Mouse (Mus musculus) monocyte, adult 2 months (primary cell): ENCODE data around the gene Plekha5.
"Not testable (repeated sequence)": the region's sequence is repeated elsewhere in the genome, so short reads cannot be mapped to it uniquely, and the experiment has no call there.

Experiments
- DNase-seq, 2 experiments: peaks; one replicate each; pipeline ENCODE4 v3.0.0; 2022; ENCODE audit warnings: low spot score in 2 of 2, low read depth in 1 of 2

The Plekha5 gene

DNA sequence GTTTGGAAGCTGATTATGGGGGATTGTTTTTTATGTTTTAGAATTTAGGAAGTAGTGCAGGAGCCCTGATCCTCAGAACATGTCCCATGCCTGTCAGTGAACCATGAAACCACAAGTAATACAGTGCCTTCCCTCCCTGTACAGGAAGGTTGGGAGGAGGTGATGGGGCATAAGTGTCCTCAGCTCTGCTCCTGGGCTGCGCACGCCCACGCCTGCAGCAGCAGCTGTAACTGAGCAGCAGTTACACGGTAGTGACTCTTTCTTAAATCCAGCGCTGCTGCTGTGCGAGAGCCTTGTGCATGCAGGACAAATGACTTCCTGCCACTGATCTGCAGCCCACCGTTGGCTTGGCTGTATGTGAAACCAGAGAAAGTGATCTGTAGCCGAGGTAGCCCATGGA lies 152.3 kb downstream of the Plekha5 start:
- no peak for DNase-seq

DNA sequence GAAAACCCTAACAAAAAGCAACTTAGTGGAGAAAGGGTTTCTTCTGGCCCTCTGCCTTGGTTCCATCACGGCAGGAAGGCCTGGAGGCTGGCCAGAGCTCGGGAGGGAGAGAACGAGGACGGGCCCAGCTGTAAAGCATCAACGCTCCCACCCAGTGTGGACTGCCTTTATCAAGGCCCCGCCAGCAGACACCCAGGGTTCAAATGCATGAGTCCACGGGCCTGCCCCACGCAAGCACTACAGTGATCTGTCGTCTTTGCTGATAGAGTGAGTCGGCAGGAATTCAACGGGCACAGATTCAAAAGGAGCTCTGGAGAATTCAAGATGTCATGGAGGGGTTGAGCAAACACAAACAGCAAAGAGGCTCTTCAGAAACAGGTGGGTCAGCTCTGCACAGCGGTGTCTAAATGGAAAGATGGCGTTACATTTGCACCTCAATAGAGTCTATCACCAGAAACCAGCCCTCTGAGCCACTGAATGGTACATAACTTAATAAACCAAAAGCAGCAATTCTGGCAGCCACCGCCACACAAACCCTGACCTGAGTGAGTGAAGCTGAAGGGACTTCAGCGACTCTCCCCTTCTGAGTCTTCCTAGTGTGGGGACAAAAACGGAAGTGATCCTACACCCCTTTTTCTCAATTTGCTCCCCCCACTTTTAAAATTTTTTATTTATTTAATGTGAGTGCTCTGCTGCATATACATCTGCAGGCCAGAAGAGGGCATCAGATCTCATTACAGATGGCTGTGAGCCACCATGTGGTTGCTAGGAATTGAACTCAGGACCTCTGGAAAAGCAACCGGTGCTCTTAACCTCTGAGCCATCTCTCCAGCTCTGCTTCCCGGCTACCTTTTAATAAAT lies 153.3 kb downstream of the Plekha5 start:
- no peak for DNase-seq

DNA sequence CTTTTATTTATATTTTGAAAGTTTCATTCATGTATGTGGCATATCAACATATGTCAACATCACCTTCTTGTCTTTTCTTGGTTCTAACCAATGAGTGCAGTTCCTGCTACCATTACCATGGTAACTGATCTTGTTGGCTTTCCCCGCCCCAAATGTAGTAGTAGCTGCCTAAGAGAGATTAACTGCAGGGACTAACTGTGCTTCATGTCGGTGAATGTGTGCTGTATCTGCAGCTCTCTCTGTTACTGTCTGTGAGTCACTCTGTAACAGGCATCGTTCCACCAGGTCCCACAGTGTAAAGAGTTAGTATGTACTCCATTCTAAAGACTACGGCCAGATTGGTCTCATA lies 153.9 kb downstream of the Plekha5 start:
- no peak for DNase-seq

DNA sequence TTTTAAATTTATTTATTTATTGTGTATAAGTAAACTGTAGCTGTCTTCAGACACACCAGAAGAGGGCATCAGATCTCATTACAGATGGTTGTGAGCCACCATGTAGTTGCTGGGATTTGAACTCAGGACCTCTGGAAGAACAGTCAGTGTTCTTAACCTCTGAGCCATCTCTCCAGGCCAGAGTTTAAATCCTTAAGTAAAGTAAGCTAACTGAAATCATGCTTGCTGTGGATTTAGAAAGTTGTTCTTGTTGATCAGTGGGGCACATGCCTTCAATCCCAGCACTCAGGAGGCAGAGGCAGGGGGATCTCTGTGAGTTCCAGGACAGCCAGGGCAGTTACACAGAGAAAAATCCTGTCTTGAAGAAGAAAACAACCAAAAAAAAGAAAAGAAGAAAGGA lies 155.1 kb downstream of the Plekha5 start:
- not testable (repeated sequence) for DNase-seq

DNA sequence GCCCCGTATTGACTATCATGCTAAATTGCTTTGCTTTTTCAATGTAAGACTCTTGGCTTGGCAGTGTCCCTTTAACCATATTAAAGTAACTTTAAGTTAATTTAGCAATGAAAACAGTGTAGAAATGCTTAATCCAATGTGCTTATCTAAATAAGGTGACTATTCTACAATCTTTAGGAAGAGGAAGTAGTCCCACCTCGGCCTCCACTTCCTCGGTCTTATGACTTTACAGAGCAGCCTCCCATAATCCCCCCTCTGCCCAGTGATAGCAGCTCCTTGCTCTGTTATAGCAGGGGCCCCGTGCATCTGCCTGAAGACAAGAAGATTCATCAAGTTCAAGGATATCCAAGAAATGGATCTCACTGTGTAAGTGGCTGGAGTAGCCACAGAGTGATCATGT lies 156.3 kb downstream of the Plekha5 start:
- no peak for DNase-seq

DNA sequence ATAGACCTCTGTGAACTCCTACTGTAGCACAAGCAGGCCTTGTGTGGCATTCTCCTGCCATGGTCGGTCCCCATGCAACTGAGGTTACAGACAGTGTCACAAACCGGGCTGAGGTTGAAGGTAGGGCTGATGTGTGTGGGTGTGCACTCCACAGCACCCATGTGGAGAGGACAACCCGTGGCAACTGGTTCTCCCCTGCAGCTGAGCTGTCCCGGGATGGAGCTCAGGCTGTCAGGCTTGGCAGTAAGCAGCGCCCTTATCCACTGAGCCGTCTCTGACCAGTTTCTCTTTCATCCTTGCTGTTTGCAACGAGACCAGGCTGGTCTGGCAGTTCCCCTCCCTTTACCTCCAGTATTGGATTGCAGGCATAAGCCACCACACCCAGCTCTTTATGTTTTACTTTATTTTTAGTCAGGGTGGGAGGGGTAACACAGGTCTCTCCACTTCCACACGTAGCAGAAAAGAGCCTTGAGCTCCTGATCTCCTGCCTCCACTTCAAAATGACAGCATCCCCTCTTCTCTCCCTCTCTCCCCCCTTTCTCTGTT lies 162.9 kb downstream of the Plekha5 start:
- no peak for DNase-seq

DNA sequence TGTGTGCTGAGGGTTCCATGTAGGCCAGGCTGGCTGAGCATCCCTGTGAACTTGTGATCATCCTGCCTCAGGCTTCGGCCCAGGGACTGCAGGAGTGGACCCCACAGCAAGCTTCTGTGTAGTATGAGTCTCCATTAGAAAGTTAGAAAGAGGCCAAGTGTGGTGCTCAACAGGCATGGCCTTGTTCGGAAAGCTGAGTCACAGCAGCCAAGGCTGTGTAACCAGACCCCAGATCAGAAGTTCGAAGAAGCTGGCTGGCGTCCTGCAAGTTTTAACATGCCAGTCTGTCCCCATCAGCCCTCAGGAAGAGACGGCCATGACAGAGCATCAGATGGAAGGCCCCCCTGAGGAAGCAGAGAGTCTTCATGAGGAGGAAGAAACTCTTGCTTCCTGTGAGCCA lies 167.5 kb downstream of the Plekha5 start:
- DNase-seq: no peak

DNA sequence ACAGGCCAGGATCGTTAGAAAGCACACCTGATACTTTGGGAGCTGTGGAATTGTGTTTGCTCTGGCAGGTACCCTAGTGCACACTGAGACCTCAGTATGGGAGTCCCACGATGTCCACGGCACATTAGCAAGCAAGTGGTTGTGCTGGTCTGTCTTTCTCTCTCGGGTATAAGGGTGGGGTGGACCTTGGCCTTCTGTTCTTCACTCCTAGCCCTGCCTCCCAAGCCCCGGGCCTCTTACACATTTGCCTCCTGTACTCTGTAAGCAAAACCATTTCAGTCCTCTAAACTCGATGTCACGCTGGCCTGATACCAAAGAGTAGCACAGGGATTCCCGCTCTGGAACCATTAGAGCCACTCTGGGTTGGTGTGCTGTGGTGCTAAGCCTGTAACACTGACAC lies 168.9 kb downstream of the Plekha5 start:
- no peak for DNase-seq

DNA sequence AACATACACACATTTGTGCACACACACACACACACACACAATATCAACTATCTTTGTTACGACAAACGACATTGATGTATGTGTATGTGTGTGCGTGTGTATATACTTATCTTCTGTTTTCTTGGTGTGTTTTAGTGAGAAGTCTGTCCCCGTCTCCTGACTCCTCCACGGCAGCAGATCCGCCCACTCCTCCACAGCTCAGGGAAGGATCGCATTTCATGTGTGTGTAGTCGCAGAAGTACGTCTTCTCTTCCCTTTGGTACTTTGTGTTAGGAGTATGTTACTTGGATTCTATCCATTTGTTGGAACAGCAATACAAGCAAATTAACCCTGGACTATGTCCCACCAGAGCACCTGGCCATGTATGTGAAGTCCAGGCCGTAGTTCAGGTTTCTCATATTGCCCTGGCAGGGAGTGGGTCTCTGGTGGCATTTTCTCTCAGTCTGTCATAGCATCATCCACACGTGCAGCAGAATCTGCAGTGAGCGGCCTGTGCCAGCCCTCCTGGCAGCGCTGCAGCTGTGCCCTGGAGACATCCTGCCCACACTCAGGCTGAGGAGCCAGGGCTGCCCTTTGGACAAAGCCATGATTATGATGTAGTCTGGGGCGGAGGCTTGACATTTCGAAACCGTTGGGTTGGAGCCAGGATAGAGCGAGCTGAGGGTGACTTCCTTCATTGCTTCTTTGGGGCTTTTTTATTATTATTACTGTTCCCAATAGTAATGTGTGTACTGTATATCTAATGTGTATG lies 169.7 kb downstream of the Plekha5 start:
- DNase-seq: peak in 1 of 2 experiments; percentile 6

DNA sequence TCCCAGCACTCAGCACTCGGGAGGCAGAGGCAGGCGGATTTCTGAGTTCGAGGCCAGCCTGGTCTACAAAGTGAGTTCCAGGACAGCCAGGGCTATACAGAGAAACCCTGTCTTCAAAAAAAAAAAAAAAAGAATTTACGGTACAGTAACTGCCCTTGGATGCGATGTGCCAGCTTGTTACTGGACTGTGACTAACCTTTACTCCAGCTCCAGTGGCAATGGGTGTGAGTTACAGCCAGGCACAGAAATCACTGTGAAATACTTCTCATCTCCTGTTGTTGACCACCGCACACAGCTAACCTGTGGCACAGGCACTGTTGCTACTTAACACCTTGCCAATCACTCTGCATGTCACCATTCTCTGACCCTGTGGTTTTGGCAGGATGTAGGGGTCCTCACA lies 171.7 kb downstream of the Plekha5 start:
- not testable (repeated sequence) for DNase-seq

DNA sequence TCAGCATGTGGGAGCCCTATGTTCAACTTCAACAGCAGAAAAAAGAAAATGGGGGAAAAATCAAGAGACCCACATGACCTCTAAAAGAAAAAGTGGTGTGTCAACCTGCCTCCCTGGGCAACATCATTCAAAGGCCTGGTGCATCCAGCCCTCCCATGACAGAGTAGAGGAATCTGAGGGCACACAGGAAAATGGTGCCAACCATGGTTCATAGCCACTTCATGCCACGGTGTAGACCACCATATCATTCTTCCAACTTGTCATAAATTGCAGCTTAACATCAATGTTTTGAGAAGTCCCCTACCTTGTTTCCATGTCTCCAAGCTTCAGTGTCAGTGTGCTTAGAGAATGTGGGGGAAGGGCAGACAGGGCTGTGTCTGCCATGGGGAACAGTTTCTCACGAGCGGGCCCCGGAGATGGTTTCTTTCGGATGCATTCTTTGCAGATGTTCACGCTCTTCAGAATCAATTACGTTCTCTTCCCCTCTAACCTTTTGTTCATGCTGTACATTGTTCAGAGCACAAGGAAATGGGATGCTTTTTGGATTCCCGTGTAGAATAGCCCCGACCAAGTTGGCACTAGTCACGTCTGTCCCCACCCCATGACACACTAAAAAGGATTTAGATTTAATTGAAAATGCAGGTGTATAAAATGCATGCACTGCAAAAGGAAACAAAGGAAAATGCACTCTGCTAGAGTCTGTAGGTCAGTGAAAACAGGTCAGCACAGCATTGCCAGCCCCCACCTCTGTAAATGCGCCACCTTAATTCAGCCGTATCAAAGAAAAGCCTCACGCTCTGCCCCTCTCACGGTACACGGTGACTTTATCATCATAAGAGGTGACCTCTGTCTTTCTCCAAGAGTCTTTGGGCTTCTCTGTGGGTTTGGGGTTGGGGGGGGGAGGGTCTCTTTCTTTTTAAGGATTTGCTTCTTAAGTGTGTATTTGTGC lies 173.8 kb downstream of the Plekha5 start:
- DNase-seq: no peak

DNA sequence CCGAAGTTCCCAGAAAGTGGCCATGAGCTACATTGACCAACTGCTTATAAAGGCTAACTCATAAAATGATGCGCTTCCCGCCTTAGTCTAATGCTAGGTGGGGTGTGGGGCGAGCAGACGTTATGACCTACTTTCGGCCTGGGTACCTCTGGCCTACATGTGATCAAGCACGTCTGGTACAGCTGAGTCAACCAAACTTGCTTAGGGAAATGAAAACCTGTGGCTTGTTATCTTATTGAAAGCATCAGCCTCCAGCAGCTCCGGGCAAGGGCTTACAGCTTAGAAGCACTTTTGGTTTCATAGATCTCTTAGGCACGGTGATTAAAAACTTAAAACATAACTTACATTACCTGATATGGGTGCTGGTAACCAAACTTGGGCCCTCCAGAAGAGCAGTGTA lies 174.7 kb downstream of the Plekha5 start:
- no peak for DNase-seq

DNA sequence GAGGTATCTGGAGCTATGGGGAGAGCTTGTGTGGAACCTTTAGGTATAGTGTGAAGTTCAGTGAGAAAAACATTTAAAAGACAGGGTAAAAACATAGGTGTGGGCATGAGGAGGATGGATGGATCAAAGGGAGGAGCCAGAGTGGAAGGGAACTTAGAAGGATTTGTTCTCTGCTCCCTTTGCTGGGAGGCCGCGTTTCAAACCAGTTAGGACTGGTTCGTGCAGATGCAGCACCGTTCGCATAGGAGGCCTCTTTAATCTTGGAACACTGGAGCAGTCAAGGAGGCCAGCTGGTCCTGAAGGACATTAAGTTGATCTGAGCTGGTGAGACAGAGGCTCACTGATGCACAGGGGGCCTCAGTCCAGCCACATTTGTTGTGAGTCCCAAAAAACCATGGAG lies 175.5 kb downstream of the Plekha5 start:
- DNase-seq: no peak

DNA sequence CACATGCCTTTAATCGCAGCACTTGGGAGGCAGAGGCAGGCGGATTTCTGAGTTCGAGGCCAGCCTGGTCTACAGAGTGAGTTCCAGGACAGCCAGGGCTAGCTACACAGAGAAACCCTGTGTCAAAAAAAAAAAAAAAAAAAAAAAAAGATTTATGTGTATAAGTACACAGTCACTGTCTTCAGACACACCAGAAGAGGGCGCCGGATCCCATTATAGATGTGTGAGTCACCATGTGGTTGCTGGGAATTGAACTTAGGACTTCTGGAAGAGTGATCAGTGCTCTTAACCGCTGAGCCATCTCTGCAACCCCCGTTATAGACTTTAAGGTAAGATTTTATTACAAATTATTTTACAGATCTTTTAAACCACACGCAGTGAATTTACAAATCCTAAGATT lies 176.8 kb downstream of the Plekha5 start:
- not testable (repeated sequence) for DNase-seq

DNA sequence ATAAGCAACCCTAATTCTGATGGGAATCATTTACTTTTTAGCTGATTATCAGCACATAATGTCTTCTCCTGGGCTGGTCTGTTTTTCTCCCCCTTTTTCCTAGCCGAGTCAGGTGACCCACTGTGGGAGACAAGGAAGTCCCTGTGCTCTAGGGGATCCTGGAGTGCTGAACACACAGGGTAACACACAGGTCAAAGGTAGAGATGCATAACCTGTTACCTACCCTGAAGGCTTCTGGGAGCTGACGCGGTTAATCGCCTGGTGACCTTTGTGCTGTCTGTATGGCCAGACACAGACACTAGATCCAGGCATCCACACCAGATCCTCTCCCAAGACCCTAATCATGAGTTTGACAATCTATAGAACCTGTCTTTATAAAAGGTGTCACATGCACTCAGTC lies 177.3 kb downstream of the Plekha5 start:
- DNase-seq: no peak

DNA sequence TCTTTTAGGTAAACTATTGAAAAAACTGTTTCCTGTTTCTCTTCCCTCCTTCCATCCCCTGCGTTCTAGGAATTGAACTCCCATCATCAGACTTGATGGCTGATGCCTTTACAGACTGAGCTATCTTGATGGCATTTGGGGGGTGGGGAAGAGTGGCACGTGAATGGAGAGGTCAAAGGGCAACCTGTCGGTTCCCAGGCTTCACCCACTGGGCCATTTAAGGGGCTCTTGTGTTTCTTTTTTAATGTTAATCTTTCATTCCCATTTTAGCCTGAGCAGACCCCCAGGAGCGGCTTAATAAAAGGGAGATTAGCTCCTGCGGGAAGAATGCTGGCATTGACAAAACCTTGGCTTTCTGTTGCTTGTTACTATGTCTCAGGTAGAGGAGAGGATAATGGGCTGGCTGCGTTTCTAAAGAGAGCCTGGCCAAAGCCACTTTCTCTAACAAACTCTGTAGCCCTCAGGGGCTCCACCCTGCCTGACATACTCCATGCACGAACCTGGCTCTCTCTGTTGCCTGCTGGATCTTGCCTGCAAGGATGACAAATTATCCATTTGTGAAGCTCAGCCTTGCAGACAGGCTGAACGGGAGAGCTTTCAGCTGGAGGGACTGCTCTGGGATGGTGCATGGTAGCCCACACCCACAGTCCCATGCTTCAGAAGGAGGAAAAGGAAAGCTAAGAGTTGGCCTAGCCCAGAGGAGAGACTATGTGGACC lies 179.5 kb downstream of the Plekha5 start:
- DNase-seq: no peak

DNA sequence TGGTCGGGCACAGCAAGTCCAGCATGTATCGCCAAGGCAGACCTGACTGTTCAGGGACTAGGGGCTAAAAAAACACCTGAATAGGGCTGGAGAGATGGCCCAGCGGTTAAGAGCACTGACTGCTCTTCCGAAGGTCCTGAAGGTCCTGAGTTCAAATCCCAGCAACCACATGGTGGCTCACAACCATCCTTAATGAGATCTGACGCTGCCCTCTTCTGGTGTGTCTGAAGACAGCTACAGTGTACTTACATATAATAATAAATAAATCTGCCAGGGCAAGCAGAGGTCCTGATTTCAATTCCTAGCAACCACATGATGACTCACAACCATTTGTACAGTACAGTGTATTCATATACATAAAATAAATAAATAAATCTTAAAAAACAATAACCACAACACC lies 181.3 kb downstream of the Plekha5 start:
- DNase-seq: not testable (repeated sequence)

DNA sequence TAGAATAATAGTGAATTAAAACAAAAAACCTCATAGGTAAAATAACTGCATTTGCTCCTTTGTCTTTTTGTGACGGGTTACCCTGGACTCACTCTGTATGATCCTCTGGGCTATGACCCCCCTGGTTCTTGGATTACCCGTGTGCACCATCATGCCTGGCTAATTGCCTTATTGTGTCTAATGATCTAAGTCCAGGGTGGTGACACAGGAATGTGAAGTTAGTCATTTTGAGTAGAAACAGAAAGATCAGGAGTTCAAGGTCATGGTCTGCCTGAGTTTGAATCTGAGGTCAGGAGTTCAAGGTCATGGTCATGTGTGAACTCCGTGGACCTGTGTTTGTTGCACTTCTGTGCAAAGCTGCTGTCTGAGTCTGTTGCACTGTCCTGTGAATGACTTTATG lies 181.9 kb downstream of the Plekha5 start:
- DNase-seq: no peak

DNA sequence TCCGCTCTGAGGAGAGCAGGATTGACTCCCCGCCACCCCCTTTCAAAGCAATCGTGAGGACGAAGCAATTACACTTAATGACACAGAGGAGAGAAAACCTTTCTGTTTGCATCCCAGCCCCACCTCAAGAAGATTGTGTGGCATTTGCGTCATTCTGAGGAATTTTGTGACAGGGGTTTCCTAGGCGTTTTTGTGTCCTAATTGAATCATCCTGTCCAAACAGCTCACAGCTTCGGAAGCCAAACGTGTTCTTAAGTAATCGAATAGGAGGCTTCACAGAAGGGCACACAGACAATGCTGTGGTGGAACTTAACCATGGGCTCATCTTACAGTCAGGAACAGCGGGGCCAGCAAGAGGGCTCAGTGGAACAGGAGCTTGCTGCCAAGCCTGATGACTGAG lies 182.7 kb downstream of the Plekha5 start:
- no peak for DNase-seq

DNA sequence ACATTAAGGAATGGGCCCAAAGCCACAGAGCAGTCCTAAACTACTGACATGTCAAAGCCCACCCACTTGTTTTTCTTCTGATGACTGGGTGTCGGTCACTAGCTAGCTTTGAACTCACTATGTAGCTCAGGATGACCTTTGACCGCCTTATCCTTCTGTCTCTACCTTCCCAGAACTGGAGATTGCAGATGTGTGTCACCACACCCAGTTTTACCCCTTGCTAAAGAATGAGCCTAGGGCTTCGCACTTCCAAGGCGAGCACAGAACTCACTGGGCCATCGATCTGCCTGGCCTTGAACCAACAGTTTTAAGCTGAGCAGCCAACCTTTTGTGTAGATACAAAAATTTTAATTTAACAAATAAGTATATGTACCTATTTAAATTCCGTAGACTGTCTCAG lies 184.8 kb downstream of the Plekha5 start:
- DNase-seq: no peak

DNA sequence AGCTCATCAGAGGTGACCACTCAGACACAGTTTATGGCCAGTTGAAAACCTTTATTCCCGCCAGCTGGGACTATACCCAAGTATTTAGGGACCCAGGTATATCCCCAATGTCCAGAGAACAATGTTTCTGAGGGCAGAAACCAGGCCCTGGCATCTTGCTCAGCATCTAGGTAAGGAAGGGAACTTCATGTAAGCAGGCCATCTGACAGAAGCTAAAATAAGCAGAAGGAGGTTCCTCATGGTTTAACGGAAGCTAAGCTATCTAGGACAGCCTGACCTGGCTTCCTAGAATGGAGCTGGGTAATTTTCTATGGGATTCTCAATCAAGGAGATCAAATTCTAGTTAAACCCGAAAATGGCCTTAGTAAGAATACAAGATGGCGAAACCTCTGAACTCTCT lies 185.7 kb downstream of the Plekha5 start:
- DNase-seq: no peak
